Mouse (Mus musculus) MEL (cell line): ENCODE results near the gene Tmem37. TPM values are rescaled to one million over a fixed set of nuclear protein-coding genes. Genes with fewer than 3 reads are reported as not detected.

ENCODE experiments used
- DNase-seq: peaks from one replicate; pipeline ENCODE4 v3.0.0; 2011; ENCODE audit warnings: low read depth, low spot score
- H3K27ac ChIP-seq: 2 replicates; pipeline ENCODE4 v1.5.1; 2012; ENCODE audit warnings: low read depth, mild to moderate bottlenecking, control low read depth, low read length, moderate library complexity; ENCODE audit not compliant: control insufficient read depth
- H3K27me3 ChIP-seq, 2 experiments: fragments of 150-350 bp in 1 of 2; sonication (generic) in 1 of 2; 2 replicates each; pipeline ENCODE4 v1.6.1; 2012; ENCODE audit warnings: low read length in 2 of 2, mild to moderate bottlenecking in 2 of 2, improper control_type of control experiment in 1 of 2, moderate library complexity in 1 of 2; ENCODE audit not compliant: insufficient read depth in 2 of 2, control insufficient read depth in 1 of 2
- H3K36me3 ChIP-seq, 2 experiments: 2 replicates each; pipeline ENCODE4 v1.6.1; 2012 to 2014; ENCODE audit warnings: low read length in 2 of 2, improper control_type of control experiment in 1 of 2, inconsistent platforms in 1 of 2, mild to moderate bottlenecking in 1 of 2; ENCODE audit not compliant: insufficient read depth in 2 of 2, control insufficient read depth in 1 of 2
- H3K4me1 ChIP-seq, 2 experiments: fragments of 150-350 bp in 1 of 2; sonication (generic) in 1 of 2; 2 replicates each; pipeline ENCODE4 v1.6.1; 2012; ENCODE audit warnings: low read length in 2 of 2, improper control_type of control experiment in 1 of 2, mild to moderate bottlenecking in 1 of 2; ENCODE audit not compliant: insufficient read depth in 2 of 2, control insufficient read depth in 1 of 2
- H3K4me3 ChIP-seq, 2 experiments: fragments of 150-350 bp in 1 of 2; sonication (generic) in 1 of 2; 2 replicates each; pipeline ENCODE4 v1.5.1; 2012; ENCODE audit warnings: low read depth in 2 of 2, low read length in 2 of 2, mild to moderate bottlenecking in 2 of 2, moderate library complexity in 2 of 2, control low read depth in 1 of 2, improper control_type of control experiment in 1 of 2; ENCODE audit not compliant: control insufficient read depth in 1 of 2, insufficient read depth in 1 of 2
- H3K79me2 ChIP-seq: 2 replicates; pipeline ENCODE4 v1.6.1; 2012; ENCODE audit warnings: mild to moderate bottlenecking, low read length, moderate library complexity; ENCODE audit not compliant: control insufficient read depth, poor library complexity, insufficient read depth
- H3K9ac ChIP-seq: 2 replicates; pipeline ENCODE4 v1.6.1; 2012; ENCODE audit warnings: low read depth, mild to moderate bottlenecking, control low read depth, low read length, moderate library complexity; ENCODE audit not compliant: control insufficient read depth, poor library complexity, severe bottlenecking
- H3K9me3 ChIP-seq: fragments of 150-350 bp; sonication (generic); replicated peaks from 2 replicates; pipeline ENCODE4 v1.6.1; 2012; ENCODE audit warnings: mild to moderate bottlenecking, low read length, improper control_type of control experiment, moderate library complexity; ENCODE audit not compliant: insufficient read depth
- CHD1 ChIP-seq: IDR thresholded peaks from 2 replicates; pipeline ENCODE4 v1.6.1; 2012; ENCODE audit warnings: low read depth, mild to moderate bottlenecking, inconsistent platforms, low read length, improper control_type of control experiment
- CHD2 ChIP-seq: IDR thresholded peaks from 2 replicates; pipeline ENCODE4 v1.6.1; 2011; ENCODE audit warnings: low read length, improper control_type of control experiment
- CTCF ChIP-seq, 3 experiments: IDR thresholded peaks in 2 of 3; conservative IDR thresholded peaks in 1 of 3; 2 replicates each; pipeline ENCODE4 v1.5.1; 2011 to 2012; ENCODE audit warnings: low read length in 3 of 3, low read depth in 2 of 3, mild to moderate bottlenecking in 2 of 3, improper control_type of control experiment in 1 of 3, inconsistent platforms in 1 of 3, mixed read lengths in 1 of 3, moderate library complexity in 1 of 3; ENCODE audit not compliant: control insufficient read depth in 1 of 3, insufficient read depth in 1 of 3, poor library complexity in 1 of 3, severe bottlenecking in 1 of 3
- E2F4 ChIP-seq: IDR thresholded peaks from 2 replicates; pipeline ENCODE4 v1.6.1; 2011; ENCODE audit warnings: low read depth, low read length, improper control_type of control experiment, borderline replicate concordance
- EP300 ChIP-seq, 2 experiments: IDR thresholded peaks; 2 replicates each; pipeline ENCODE4 v1.6.1; 2011; ENCODE audit warnings: improper control_type of control experiment in 2 of 2, low read length in 2 of 2, low read depth in 1 of 2, mild to moderate bottlenecking in 1 of 2
- MAFK ChIP-seq: IDR thresholded peaks from 2 replicates; pipeline ENCODE4 v1.6.1; 2011; ENCODE audit warnings: low read depth, mild to moderate bottlenecking, low read length, improper control_type of control experiment, borderline replicate concordance
- MEF2A ChIP-seq: IDR thresholded peaks from 2 replicates; pipeline ENCODE4 v1.6.1; 2014; ENCODE audit warnings: low read depth, mild to moderate bottlenecking, inconsistent platforms, low read length, improper control_type of control experiment; ENCODE audit not compliant: poor library complexity, insufficient replicate concordance, severe bottlenecking; ENCODE audit errors: extremely low read depth
- MYB ChIP-seq: IDR thresholded peaks from 2 replicates; pipeline ENCODE4 v1.6.1; 2011; ENCODE audit warnings: mild to moderate bottlenecking, low read depth, low read length, improper control_type of control experiment
- POLR2AphosphoS2 ChIP-seq: IDR thresholded peaks from 2 replicates; pipeline ENCODE4 v1.6.1; 2011; ENCODE audit warnings: low read length, improper control_type of control experiment
- RCOR1 ChIP-seq: IDR thresholded peaks from 2 replicates; pipeline ENCODE4 v1.6.1; 2012; ENCODE audit warnings: low read depth, mild to moderate bottlenecking, inconsistent platforms, low read length, improper control_type of control experiment
- ZC3H11A ChIP-seq: IDR thresholded peaks from 2 replicates; pipeline ENCODE4 v1.6.1; 2012; ENCODE audit warnings: low read depth, mild to moderate bottlenecking, inconsistent platforms, low read length, improper control_type of control experiment
- ZMIZ1 ChIP-seq: IDR thresholded peaks from 2 replicates; pipeline ENCODE4 v1.6.1; 2012; ENCODE audit warnings: low read depth, mild to moderate bottlenecking, inconsistent platforms, low read length, improper control_type of control experiment, moderate library complexity
- polyA plus RNA-seq, 2 experiments: library from polyadenylated mRNA; stranded (reverse) in 1 of 2; unstranded in 1 of 2; fragments of >175 nt in 1 of 2; fragments of >200 nt in 1 of 2; gene quantifications; 2 replicates each; pipeline versions ENCODE4 v1.2.1 to v1.2.4; 2012; ENCODE audit warnings: low replicate concordance in 2 of 2, low read depth in 1 of 2; ENCODE audit not compliant: insufficient read length in 2 of 2, insufficient read depth in 1 of 2, missing spikeins in 1 of 2
- total RNA-seq: library from RNA; depleted of rRNA; stranded (reverse); fragments of 300-350 nt; gene quantifications from 2 replicates; pipeline ENCODE4 v1.2.3, GENCODE M21; 2012

Gene Tmem37
- total and polyA plus RNA-seq, 3 experiments, result 2.6 to 9.1 TPM; not detected in 1

- Histone ChIP-seq H3K79me2 (no peaks in the 10 kb centered on the region), H3K9ac (no peak overlapping the region), H3K36me3 (peaks cover 0 to 13% of the 10 kb centered on the region in 2 experiments; a peak in 2 of 4 replicates), H3K27me3 (no peaks in the 10 kb centered on the region), H3K4me3 (no peak overlapping the region), H3K4me1 (peaks cover 4 to 14% of the 10 kb centered on the region in 2 experiments), H3K27ac (no peak overlapping the region), H3K9me3 (no peaks in the 10 kb centered on the region)
- no peak for DNase-seq
- TF ChIP-seq ZC3H11A (no peak), RCOR1 (no peak), CHD1 (no peak), MAFK (no peak), E2F4 (no peak), CTCF (IDR thresholded peaks at IDR 0.05 in 2 of 3, conservative IDR thresholded peaks at IDR 0.05 in 1 of 3; ENCODE audit: control insufficient read depth in 1 of 3, insufficient read depth in 1 of 3, low read depth in 2 of 3, low read length in 3 of 3, poor library complexity in 1 of 3, severe bottlenecking in 1 of 3) (no peak), CHD2 (no peak)
Observed at GRCm38 (mm10) chr1:120111766-120112165, 37.9 kb upstream of the Tmem37 start.

GRCm38 (mm10) chr1:120109741-120110432 is 36.0 kb upstream of the Tmem37 start:
- H3K9me3 ChIP-seq, result no peaks in the 10 kb centered on the region
- no peak overlapping the region for H3K27ac ChIP-seq
- TF ChIP-seq POLR2AphosphoS2 (no peak), ZMIZ1 (no peak), MEF2A (no peak)
- no peak for DNase-seq
- no peak overlapping the region for H3K9ac ChIP-seq
- H3K79me2 ChIP-seq, result no peaks in the 10 kb centered on the region
- no peak overlapping the region for H3K4me3 ChIP-seq
- H3K27me3 ChIP-seq, result no peaks in the 10 kb centered on the region
- peaks cover 8 to 23% of the 10 kb centered on the region in 2 experiments for H3K4me1 ChIP-seq
- H3K36me3 ChIP-seq, result peaks cover 0 to 19% of the 10 kb centered on the region in 2 experiments; a peak in 2 of 4 replicates

- Histone ChIP-seq H3K4me3 (no peak overlapping the region), H3K79me2 (no peaks in the 10 kb centered on the region), H3K4me1 (peaks cover 4 to 14% of the 10 kb centered on the region in 2 experiments; a peak in 3 of 4 replicates), H3K27ac (no peak overlapping the region), H3K27me3 (no peaks in the 10 kb centered on the region), H3K9me3 (no peaks in the 10 kb centered on the region), H3K36me3 (peaks cover 0 to 11% of the 10 kb centered on the region in 2 experiments; a peak in 2 of 4 replicates)
- TF ChIP-seq ZMIZ1, result no peak
- no peak for TF ChIP-seq MAFK
- TF ChIP-seq EP300 (IDR thresholded peaks at IDR 0.05; ENCODE audit: low read depth in 1 of 2, low read length in 2 of 2), result 0 out of 4 replicates have a peak, but pooled peaks of 1 of the 2 experiments have one; percentile 9
- TF ChIP-seq MYB, result no peak
- no peak for TF ChIP-seq RCOR1
- TF ChIP-seq CTCF (IDR thresholded peaks at IDR 0.05 in 2 of 3, conservative IDR thresholded peaks at IDR 0.05 in 1 of 3; ENCODE audit: control insufficient read depth in 1 of 3, insufficient read depth in 1 of 3, low read depth in 2 of 3, low read length in 3 of 3, poor library complexity in 1 of 3, severe bottlenecking in 1 of 3), result no peak
- TF ChIP-seq, all 39 proteins: peak for 1
- peak; percentile 67 for DNase-seq
- H3K9ac ChIP-seq, result no peak overlapping the region
Observed at GRCm38 (mm10) chr1:120105556-120105959, 31.7 kb upstream of the Tmem37 start.
